Mouse (Mus musculus): ENCODE measurements around the gene Tor1aip2.

GRCm38 (mm10) chr1:156037144-156037583 is 2.0 kb downstream of the Tor1aip2 start:
- TF ChIP-seq CTCF (IDR thresholded peaks at IDR 0.05; ENCODE audit: low read depth, low read length): no peak
- TF ChIP-seq GATA1 (IDR thresholded peaks at IDR 0.05; ENCODE audit: borderline replicate concordance, low read length): no peak
- TF ChIP-seq TAL1 (conservative IDR thresholded peaks at IDR 0.05; ENCODE audit: low read depth, low read length): no peak
- no peak for TF ChIP-seq POLR2AphosphoS5 (IDR thresholded peaks at IDR 0.05; ENCODE audit: insufficient replicate concordance, low read depth, low read length)
